ENCODE assay signal across 24 mouse cellular contexts in the genomic region with DNA sequence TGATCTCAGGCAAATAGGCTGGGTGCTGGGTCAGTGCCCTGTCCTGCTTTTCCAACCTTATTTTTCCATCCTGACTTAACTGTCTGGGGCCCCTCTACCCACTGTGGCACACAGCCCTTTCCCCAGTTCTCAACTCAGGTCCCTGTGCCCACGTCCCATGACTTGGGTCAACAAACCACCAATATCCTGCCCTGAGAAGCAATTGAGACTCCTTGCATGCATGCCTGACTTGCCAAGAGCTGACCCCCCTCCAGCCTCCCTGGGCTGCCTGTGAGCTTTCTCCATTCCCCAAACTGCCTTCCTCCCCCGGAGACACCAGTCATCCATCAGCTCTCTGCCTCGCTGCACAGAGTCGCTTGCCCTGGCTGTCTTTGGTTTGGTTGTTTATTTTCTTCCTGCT. TPM values are rescaled to one million over a fixed set of nuclear protein-coding genes. Genes with fewer than 3 reads are reported as not detected.
A peak's percentile ranks its signal among the peaks of the same experiment; 100 is the strongest.
DNase-seq lines count a peak whose midpoint lies in the region; ATAC-seq and TF ChIP-seq lines count a peak whose summit lies in the region.
"Had no signal": no experiment of that assay in that cellular context is flagged by ENCODE, and none has a peak within 500 bp of the region (broad histone marks: within the 10 kb centered on the region; RNA-seq: fewer than 3 reads in every experiment).

No protein-coding gene starts in this region.

- 0 out of 2 replicates have a peak overlapping the region, but pooled peaks have one; percentile 22 for H3K27ac ChIP-seq in embryonic facial prominence, embryonic 13.5 days
- no peak overlapping the region for H3K27ac ChIP-seq in embryonic facial prominence, embryonic 10.5 days (replicated peaks)
- H3K27ac ChIP-seq in hindbrain, embryonic 13.5 days, result 0 out of 2 replicates have a peak overlapping the region, but pooled peaks have one; percentile 8
- no peak overlapping the region for H3K27ac ChIP-seq in hindbrain, embryonic 11.5 days (ENCODE audit: low read depth, low read length)
- peak overlapping the region; percentile 63; the same call in 1 of the 2 replicates for H3K27ac ChIP-seq in kidney, embryonic 15.5 days
- no peak overlapping the region for H3K27ac ChIP-seq in kidney, postnatal 0 days
- H3K27ac ChIP-seq: forebrain, embryonic 13.5 days; forebrain, embryonic 15.5 days had no signal

- no peaks in the 10 kb centered on the region for H3K27me3 ChIP-seq in embryonic facial prominence, embryonic 13.5 days
- H3K27me3 ChIP-seq in embryonic facial prominence, embryonic 10.5 days (replicated peaks; ENCODE audit: low read depth, poor library complexity, severe bottlenecking), result no peaks in the 10 kb centered on the region
- H3K27me3 ChIP-seq in hindbrain, embryonic 13.5 days, result no peaks in the 10 kb centered on the region
- no peaks in the 10 kb centered on the region for H3K27me3 ChIP-seq in hindbrain, embryonic 11.5 days (ENCODE audit: control insufficient read depth, insufficient read depth, low read length)
- H3K27me3 ChIP-seq in kidney, embryonic 15.5 days, result peaks cover 53% of the 10 kb centered on the region
- H3K27me3 ChIP-seq in kidney, postnatal 0 days (ENCODE audit: insufficient read depth, low read length), result no peaks in the 10 kb centered on the region
- H3K27me3 ChIP-seq: CH12.LX; forebrain, embryonic 13.5 days; forebrain, embryonic 15.5 days had no signal

- no peaks in the 10 kb centered on the region for H3K4me1 ChIP-seq in embryonic facial prominence, embryonic 13.5 days
- no peaks in the 10 kb centered on the region for H3K4me1 ChIP-seq in embryonic facial prominence, embryonic 10.5 days
- 0 out of 2 replicates have a peak, but pooled peaks cover 4% of the 10 kb centered on the region for H3K4me1 ChIP-seq in hindbrain, embryonic 13.5 days (replicated peaks)
- H3K4me1 ChIP-seq in hindbrain, embryonic 11.5 days (replicated peaks; ENCODE audit: control insufficient read depth, insufficient read depth, low read length), result no peaks in the 10 kb centered on the region
- H3K4me1 ChIP-seq in kidney, embryonic 15.5 days, result peaks cover 25% of the 10 kb centered on the region
- no peaks in the 10 kb centered on the region for H3K4me1 ChIP-seq in kidney, postnatal 0 days (replicated peaks; ENCODE audit: insufficient read depth, low read length)
- H3K4me1 ChIP-seq: forebrain, embryonic 13.5 days; forebrain, embryonic 15.5 days had no signal

- no peak overlapping the region for H3K4me3 ChIP-seq in embryonic facial prominence, embryonic 13.5 days
- H3K4me3 ChIP-seq in embryonic facial prominence, embryonic 10.5 days, result no peak overlapping the region
- no peak overlapping the region for H3K4me3 ChIP-seq in hindbrain, embryonic 13.5 days
- no peak overlapping the region for H3K4me3 ChIP-seq in hindbrain, embryonic 11.5 days (ENCODE audit: low read depth, low read length)
- H3K4me3 ChIP-seq in kidney, embryonic 15.5 days (replicated peaks), result no peak overlapping the region
- H3K4me3 ChIP-seq in kidney, postnatal 0 days (replicated peaks; ENCODE audit: low read depth, low read length), result no peak overlapping the region
- H3K4me3 ChIP-seq: forebrain, embryonic 13.5 days; forebrain, embryonic 15.5 days had no signal

- no peak for ATAC-seq in embryonic facial prominence, embryonic 13.5 days (ENCODE audit: insufficient number of reproducible peaks, insufficient read depth, low FRiP score, low TSS enrichment, low read depth)
- ATAC-seq in hindbrain, embryonic 13.5 days (ENCODE audit: low FRiP score), result no peak
- no peak for ATAC-seq in hindbrain, embryonic 11.5 days (ENCODE audit: low FRiP score)
- peak; percentile 89 for ATAC-seq in kidney, embryonic 15.5 days (replicated peaks; ENCODE audit: low FRiP score)
- ATAC-seq in kidney, postnatal 0 days (replicated peaks; ENCODE audit: low FRiP score, low read depth), result peak; percentile 85
- ATAC-seq: activated CD4-positive, CD25-positive, alpha-beta regulatory T cell, adult 4 months; CD4-positive, CD25-positive, alpha-beta regulatory T cell, adult 4 months; forebrain, embryonic 13.5 days; forebrain, embryonic 15.5 days; Patski had no signal

- H3K9me3 ChIP-seq in embryonic facial prominence, embryonic 13.5 days, result no peaks in the 10 kb centered on the region
- H3K9me3 ChIP-seq in embryonic facial prominence, embryonic 10.5 days, result no peaks in the 10 kb centered on the region
- no peaks in the 10 kb centered on the region for H3K9me3 ChIP-seq in hindbrain, embryonic 13.5 days
- no peaks in the 10 kb centered on the region for H3K9me3 ChIP-seq in hindbrain, embryonic 11.5 days (ENCODE audit: control insufficient read depth, low read length)
- H3K9me3 ChIP-seq in kidney, embryonic 15.5 days (replicated peaks), result no peaks in the 10 kb centered on the region
- no peaks in the 10 kb centered on the region for H3K9me3 ChIP-seq in kidney, postnatal 0 days (replicated peaks; ENCODE audit: low read length)
- H3K9me3 ChIP-seq: forebrain, embryonic 13.5 days; forebrain, embryonic 15.5 days; G1E had no signal

- no peak overlapping the region for H3K9ac ChIP-seq in embryonic facial prominence, embryonic 13.5 days
- no peak overlapping the region for H3K9ac ChIP-seq in hindbrain, embryonic 13.5 days
- no peak overlapping the region for H3K9ac ChIP-seq in hindbrain, embryonic 11.5 days (ENCODE audit: low read depth, low read length)
- H3K9ac ChIP-seq in kidney, embryonic 15.5 days, result no peak overlapping the region
- no peak overlapping the region for H3K9ac ChIP-seq in kidney, postnatal 0 days (ENCODE audit: low read depth, low read length)
- H3K9ac ChIP-seq: forebrain, embryonic 13.5 days; forebrain, embryonic 15.5 days had no signal

- WGBS in embryonic facial prominence, embryonic 13.5 days, result 64% methylated on average over 4 of the region's 4 CpGs
- 66% methylated on average over 4 of the region's 4 CpGs for WGBS in embryonic facial prominence, embryonic 10.5 days
- 30% methylated on average over 4 of the region's 4 CpGs for WGBS in hindbrain, embryonic 13.5 days
- 34% methylated on average over 4 of the region's 4 CpGs for WGBS in hindbrain, embryonic 11.5 days
- WGBS in kidney, embryonic 15.5 days, result 3% methylated on average over 4 of the region's 4 CpGs
- WGBS in kidney, postnatal 0 days, result 4% methylated on average over 4 of the region's 4 CpGs

- no peak for TF ChIP-seq CTCF in kidney, postnatal 0 days (IDR thresholded peaks at IDR 0.05; ENCODE audit: low read depth)

- no peak overlapping the region for H3K4me2 ChIP-seq in embryonic facial prominence, embryonic 13.5 days
- H3K4me2 ChIP-seq in hindbrain, embryonic 13.5 days, result no peak overlapping the region
- no peak overlapping the region for H3K4me2 ChIP-seq in hindbrain, embryonic 11.5 days (replicated peaks; ENCODE audit: low read depth, low read length)
- 0 out of 2 replicates have a peak overlapping the region, but pooled peaks have one; percentile 10 for H3K4me2 ChIP-seq in kidney, embryonic 15.5 days
- H3K4me2 ChIP-seq in kidney, postnatal 0 days (ENCODE audit: low read length), result no peak overlapping the region
- H3K4me2 ChIP-seq: forebrain, embryonic 13.5 days; forebrain, embryonic 15.5 days had no signal

- DNase-seq in embryonic facial prominence, embryonic 10.5 days (ENCODE audit: low spot score), result no peak
- no peak for DNase-seq in hindbrain, embryonic 11.5 days (ENCODE audit: low spot score)
- no peak for DNase-seq in kidney, adult 9 months
- DNase-seq in kidney, postnatal 0 days (ENCODE audit: low spot score), result peak; percentile 91
- DNase-seq in kidney, postnatal 36 days, result no peak
- DNase-seq: adrenal gland, adult 8-10 months; adrenal gland, postnatal 14 days; adrenal gland, postnatal 36 days; B cell, adult 2 months; cerebellum, adult 11-12 months; cerebellum, adult 2 months; cerebellum, adult 9-10 months; cerebellum, postnatal 25 days had no signal

- H3K36me3 ChIP-seq in embryonic facial prominence, embryonic 13.5 days, result no peaks in the 10 kb centered on the region
- no peaks in the 10 kb centered on the region for H3K36me3 ChIP-seq in embryonic facial prominence, embryonic 10.5 days (replicated peaks)
- no peaks in the 10 kb centered on the region for H3K36me3 ChIP-seq in hindbrain, embryonic 13.5 days
- H3K36me3 ChIP-seq in hindbrain, embryonic 11.5 days (ENCODE audit: control insufficient read depth, insufficient read depth, low read length), result no peaks in the 10 kb centered on the region
- H3K36me3 ChIP-seq in kidney, embryonic 15.5 days, result no peaks in the 10 kb centered on the region
- no peaks in the 10 kb centered on the region for H3K36me3 ChIP-seq in kidney, postnatal 0 days (ENCODE audit: insufficient read depth, low read length)
- H3K36me3 ChIP-seq: forebrain, embryonic 15.5 days; G1E had no signal

RNA-seq across cellular contexts. Expression of gene Syndig1l, which starts 28.4 kb away (rescaled TPM):
- not detected in 2 replicates for polyA plus RNA-seq in embryonic facial prominence, embryonic 13.5 days (2015; fragmentation: Nextera tagmentation; extraction: Ambion mirVana)
- polyA plus RNA-seq in embryonic facial prominence, embryonic 10.5 days (2016; fragmentation: Nextera tagmentation; extraction: Ambion mirVana), result not detected in 2 replicates
- 4.8 and 5.3 TPM in 2 replicates for polyA plus RNA-seq in hindbrain, embryonic 13.5 days (2015; fragmentation: Nextera tagmentation; extraction: Ambion mirVana)
- polyA plus RNA-seq in hindbrain, embryonic 11.5 days (2014; fragmentation: Nextera tagmentation; extraction: Ambion mirVana), result 0.60 and 0.85 TPM in 2 replicates
- 0.05 and 0.09 TPM in 2 replicates for polyA plus RNA-seq in kidney, embryonic 15.5 days (2015; fragmentation: Nextera tagmentation; extraction: Ambion mirVana)
- polyA plus RNA-seq in kidney, postnatal 0 days (2015; fragmentation: Nextera tagmentation; extraction: Ambion mirVana), result not detected in 2 replicates
- polyA plus RNA-seq: activated CD4-positive, CD25-positive, alpha-beta regulatory T cell, adult 4 months; embryonic facial prominence, embryonic 11.5 days; G1E; Patski had no signal

RNA-seq across cellular contexts. Expression of gene Npc2, which starts 46.0 kb away (rescaled TPM):
- polyA plus RNA-seq in embryonic facial prominence, embryonic 13.5 days (2015; fragmentation: Nextera tagmentation; extraction: Ambion mirVana), result 78.2 and 79.1 TPM in 2 replicates
- 62.8 and 64.4 TPM in 2 replicates for polyA plus RNA-seq in embryonic facial prominence, embryonic 10.5 days (2016; fragmentation: Nextera tagmentation; extraction: Ambion mirVana)
- 80.8 and 82.3 TPM in 2 replicates for polyA plus RNA-seq in hindbrain, embryonic 13.5 days (2015; fragmentation: Nextera tagmentation; extraction: Ambion mirVana)
- 79.4 and 89.2 TPM in 2 replicates for polyA plus RNA-seq in hindbrain, embryonic 11.5 days (2014; fragmentation: Nextera tagmentation; extraction: Ambion mirVana)
- polyA plus RNA-seq in kidney, embryonic 15.5 days (2015; fragmentation: Nextera tagmentation; extraction: Ambion mirVana), result 62.6 and 63.3 TPM in 2 replicates
- polyA plus RNA-seq in kidney, postnatal 0 days (2015; fragmentation: Nextera tagmentation; extraction: Ambion mirVana), result 70.5 and 75.7 TPM in 2 replicates

RNA-seq across cellular contexts. Expression of gene Isca2, which starts 46.1 kb away (rescaled TPM):
- 154 and 156 TPM in 2 replicates for polyA plus RNA-seq in embryonic facial prominence, embryonic 13.5 days (2015; fragmentation: Nextera tagmentation; extraction: Ambion mirVana)
- polyA plus RNA-seq in embryonic facial prominence, embryonic 10.5 days (2016; fragmentation: Nextera tagmentation; extraction: Ambion mirVana), result 135 and 141 TPM in 2 replicates
- 154 and 158 TPM in 2 replicates for polyA plus RNA-seq in hindbrain, embryonic 13.5 days (2015; fragmentation: Nextera tagmentation; extraction: Ambion mirVana)
- 151 and 164 TPM in 2 replicates for polyA plus RNA-seq in hindbrain, embryonic 11.5 days (2014; fragmentation: Nextera tagmentation; extraction: Ambion mirVana)
- 143 TPM in 2 replicates for polyA plus RNA-seq in kidney, embryonic 15.5 days (2015; fragmentation: Nextera tagmentation; extraction: Ambion mirVana)
- polyA plus RNA-seq in kidney, postnatal 0 days (2015; fragmentation: Nextera tagmentation; extraction: Ambion mirVana), result 152 and 168 TPM in 2 replicates

Comparison
In these comparisons a context has a peak if more than half of its experiments do, and no peak if none do; other contexts are left out.
1. H3K27ac ChIP-seq: peak in embryonic facial prominence, embryonic 13.5 days (single experiment), hindbrain, embryonic 13.5 days (single experiment) and kidney, embryonic 15.5 days (single experiment); none in embryonic facial prominence, embryonic 10.5 days (single experiment), hindbrain, embryonic 11.5 days (single experiment) and kidney, postnatal 0 days (single experiment).
2. ATAC-seq: peak in kidney, embryonic 15.5 days (single experiment) and kidney, postnatal 0 days (single experiment); none in embryonic facial prominence, embryonic 13.5 days (single experiment), hindbrain, embryonic 13.5 days (single experiment) and hindbrain, embryonic 11.5 days (single experiment).